Mouse (Mus musculus): ENCODE data around the gene Gsk3a.

DNA sequence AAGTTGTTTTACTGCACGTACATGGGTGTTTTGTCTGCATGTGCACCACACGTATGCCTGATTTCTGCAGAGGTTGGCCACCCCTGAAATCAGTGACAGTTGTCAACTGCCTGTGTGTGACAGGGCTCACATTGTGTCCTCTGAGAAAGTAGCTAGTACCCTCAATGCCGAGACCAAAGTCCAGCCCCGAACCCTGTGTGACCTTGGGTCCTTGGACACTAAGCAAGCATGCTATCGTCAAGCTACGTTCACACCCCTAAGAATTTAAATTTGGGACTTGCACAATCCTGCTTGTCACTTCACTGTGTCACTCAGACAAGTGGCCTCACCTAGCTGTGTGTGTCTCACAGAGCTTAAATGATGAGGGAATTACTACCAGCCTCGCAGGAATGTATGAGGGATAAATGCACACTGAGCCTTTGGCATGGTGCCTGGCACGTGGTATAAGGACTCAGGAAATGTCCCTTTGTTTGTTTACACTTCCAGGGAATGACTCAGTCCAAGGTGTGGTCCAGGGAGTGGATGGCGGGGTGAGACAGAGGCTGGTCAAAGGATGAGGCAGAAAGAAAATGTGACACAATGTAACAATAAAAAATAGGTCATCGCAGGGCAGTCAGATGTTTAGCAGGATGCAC lies 40.1 kb downstream of the Gsk3a start:
- TF ChIP-seq CTCF (IDR thresholded peaks at IDR 0.05; ENCODE audit: low read depth) (no peak), EP300 (IDR thresholded peaks at IDR 0.05; ENCODE audit: low read depth) (no peak)

All from liver, embryonic 14.5 days (tissue).